Mouse (Mus musculus) neutrophil, adult 83 days (primary cell): ENCODE results near the gene Arap2. TPM values are rescaled to one million over a fixed set of nuclear protein-coding genes. Genes with fewer than 3 reads are reported as not detected.

Experiments used
- total RNA-seq, 2 experiments: library from RNA; stranded (reverse); gene quantifications; one replicate each; pipeline ENCODE4 v1.2.4; 2023

The Arap2 gene
- 1 to 10 TPM; 4.1 to 5.0 TPM for total RNA-seq

DNA sequence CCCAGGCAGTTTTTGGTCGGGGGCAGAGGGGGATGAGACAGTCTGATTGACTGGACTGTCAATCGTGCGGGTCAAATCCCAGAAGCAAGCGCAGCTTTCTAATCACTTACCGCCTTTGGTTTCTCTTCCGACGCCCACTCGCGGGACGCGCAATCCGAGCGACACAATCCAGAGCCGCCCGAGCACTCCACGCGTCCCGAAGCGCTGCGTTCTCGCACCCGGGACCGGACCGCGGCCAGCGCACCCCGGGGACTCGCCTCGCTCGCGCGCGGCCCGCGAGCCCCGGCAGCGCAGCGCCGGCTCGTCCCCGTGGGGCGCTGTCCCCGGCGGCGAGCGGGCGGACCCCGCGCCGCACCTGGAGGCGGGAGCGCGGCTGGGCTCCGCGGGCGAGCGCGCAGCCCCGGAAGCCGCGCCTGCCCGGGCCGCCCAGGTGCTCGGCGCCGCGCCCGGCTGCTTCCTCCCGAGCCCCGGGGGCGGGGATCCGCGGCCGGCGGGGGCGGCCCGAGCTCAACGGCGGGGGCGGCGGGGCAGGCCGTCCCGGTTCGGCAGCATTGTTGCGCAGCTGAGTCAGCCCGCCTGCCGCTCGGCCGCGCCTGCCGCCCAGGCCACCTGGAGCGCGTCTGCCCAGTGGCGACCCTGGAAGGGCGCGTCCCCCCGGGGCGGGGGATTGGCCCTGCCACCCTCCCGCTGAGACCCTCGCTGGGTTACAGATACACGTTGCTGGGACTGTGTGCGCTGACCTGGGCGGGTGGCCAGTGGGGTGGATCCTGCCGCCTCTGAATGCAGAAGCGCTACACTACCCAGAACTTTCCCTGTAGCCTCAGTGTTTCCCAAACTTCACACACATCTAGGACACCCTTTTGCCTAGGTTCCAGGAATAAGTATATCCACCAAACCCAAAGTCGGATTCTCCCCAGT, at the start of gene Arap2:
Arap2 (minus strand) TSS at position 376 of the 918 bp plus-strand sequence.

DNA sequence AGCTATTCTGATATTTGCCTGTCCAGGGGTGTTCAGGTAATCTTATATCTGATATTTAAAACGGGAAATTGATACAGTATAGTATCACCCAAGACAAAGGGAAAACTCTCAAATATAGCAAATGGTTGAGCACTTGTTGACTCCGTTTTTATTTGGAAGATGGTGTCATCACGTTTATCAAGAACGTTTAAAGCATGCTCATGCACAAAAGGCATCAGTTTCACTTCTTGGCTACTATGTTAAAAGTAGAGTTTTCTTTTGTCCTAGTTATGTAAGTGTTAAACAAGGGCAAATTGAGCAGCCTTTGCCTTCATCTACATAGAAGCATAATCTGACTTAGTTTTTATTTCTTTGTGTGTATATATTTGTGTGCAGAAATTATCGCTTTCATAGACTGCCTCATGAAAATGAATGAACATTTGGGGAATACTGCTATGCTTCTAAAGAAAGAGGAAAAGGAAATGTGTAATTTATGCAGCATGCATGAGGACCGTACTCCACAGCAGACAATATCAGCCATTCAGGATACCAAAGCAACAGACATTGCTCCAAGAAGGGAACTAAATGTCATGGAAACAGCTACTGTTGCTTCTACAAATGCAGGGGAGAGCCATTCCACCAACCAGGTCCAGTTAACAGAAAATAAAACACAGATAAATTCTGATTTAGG, 47.6 kb upstream of the Arap2 start, which contains the start of gene Dthd1:
Dthd1 (plus strand) TSS at position 422 of the 670 bp plus-strand sequence.

Other genes with a start within 250 kb of the Arap2 start
- not detected for gene Dthd1, start 47.7 kb upstream of the Arap2 start, total RNA-seq